Mouse (Mus musculus) liver, embryonic 16.5 days (tissue): Measurements from ENCODE around the gene Ppil1. TPM values are rescaled to one million over a fixed set of nuclear protein-coding genes. Genes with fewer than 3 reads are reported as not detected.

Experiments used
- ATAC-seq: fragments of 200-750 bp; cut with Nextera tagmentation; 2 replicates; pipeline ENCODE4 v1.8.0; 2017; ENCODE audit warnings: low read depth, mild to moderate bottlenecking, moderate number of reproducible peaks, moderate library complexity
- H3K27ac ChIP-seq: fragments of 300-500 bp; sonication (generic); 2 replicates; pipeline ENCODE4 v1.5.1; 2014; ENCODE audit warnings: mild to moderate bottlenecking, low read length
- H3K27me3 ChIP-seq: fragments of 300-500 bp; sonication (generic); 2 replicates; pipeline ENCODE4 v1.6.1; 2014; ENCODE audit warnings: low read depth, low read length, mixed read lengths; ENCODE audit not compliant: control insufficient read depth, insufficient read depth
- H3K36me3 ChIP-seq: fragments of 300-500 bp; sonication (generic); 2 replicates; pipeline ENCODE4 v1.6.1; 2014; ENCODE audit warnings: mild to moderate bottlenecking; ENCODE audit not compliant: control insufficient read depth, insufficient read depth
- H3K4me1 ChIP-seq: fragments of 300-500 bp; sonication (generic); 2 replicates; pipeline ENCODE4 v1.6.1; 2014; ENCODE audit warnings: low read depth, low read length, mixed read lengths; ENCODE audit not compliant: control insufficient read depth
- H3K4me2 ChIP-seq: fragments of 300-500 bp; sonication (generic); 2 replicates; pipeline ENCODE4 v1.6.1; 2014; ENCODE audit warnings: low read depth, low read length, mixed read lengths
- H3K4me3 ChIP-seq: fragments of 300-500 bp; sonication (generic); 2 replicates; pipeline ENCODE4 v1.5.1; 2014; ENCODE audit warnings: low read depth, mild to moderate bottlenecking, low read length
- H3K9ac ChIP-seq: fragments of 300-500 bp; sonication (generic); 2 replicates; pipeline ENCODE4 v1.6.1; 2014; ENCODE audit warnings: low read depth, low read length
- H3K9me3 ChIP-seq: fragments of 300-500 bp; sonication (generic); replicated peaks from 2 replicates; pipeline ENCODE4 v1.6.1; 2016; ENCODE audit warnings: low read length; ENCODE audit not compliant: control insufficient read depth
- WGBS: fragments of 180-500 bp; shearing (Covaris S2); extraction: QIAGEN DNeasy Blood & Tissue Kit; methylation state at CpG from one replicate; pipeline ENCODE4 v1.1.7; 2014; ENCODE audit not compliant: insufficient replicate concordance; 5-methylcytosine and 5-hydroxymethylcytosine counted together
- polyA plus RNA-seq: library from polyadenylated mRNA; unstranded; fragments of >200 nt; fragmentation: Nextera tagmentation; extraction: Ambion mirVana; gene quantifications from 2 replicates; pipeline ENCODE4 v1.2.1, GENCODE M21; 2015

The Ppil1 gene
- polyA plus RNA-seq, 1 experiment from 2014 or later = 70.1 TPM

DNA sequence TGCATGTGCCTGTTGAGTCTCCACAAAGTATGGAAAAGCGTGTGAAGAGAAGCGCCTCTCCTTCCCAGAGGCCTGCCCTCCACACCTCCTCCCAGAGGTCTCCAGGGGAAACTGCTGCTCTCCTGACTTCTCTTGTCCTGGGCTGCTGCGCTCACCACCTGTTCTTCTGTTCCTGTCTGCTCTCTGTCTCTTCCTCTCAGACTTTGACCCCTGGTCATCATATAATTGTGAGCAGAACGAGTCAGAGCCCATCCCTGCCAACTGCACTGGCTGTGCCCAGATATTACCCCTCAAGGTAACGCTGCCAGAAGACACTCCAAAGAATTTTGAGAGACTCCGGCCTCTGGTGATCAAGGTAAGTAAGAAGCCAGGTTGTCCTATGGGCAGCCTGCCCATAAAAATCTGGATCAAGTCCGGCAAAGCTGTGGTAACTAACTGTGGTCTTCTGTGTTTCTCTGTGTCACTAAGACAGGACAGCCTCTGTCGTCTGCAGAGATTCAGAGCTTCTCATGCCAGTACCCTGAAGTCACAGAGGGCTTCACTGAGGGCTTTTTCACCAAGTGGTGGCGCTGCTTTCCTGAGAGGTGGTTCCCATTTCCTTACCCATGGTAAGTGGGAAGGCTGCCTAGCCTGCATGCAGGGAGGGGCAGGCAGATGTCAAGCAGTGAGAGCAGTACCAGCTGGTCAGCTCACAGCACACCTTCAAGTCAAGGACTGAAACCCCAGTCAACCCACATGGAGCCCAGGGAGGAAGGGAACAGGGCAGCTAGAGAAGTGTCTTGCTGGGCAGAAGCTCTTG is 30.0 kb upstream of the Ppil1 start:
- no peaks in the 10 kb centered on the region; the same call in 1 of the 2 replicates for H3K4me1 ChIP-seq
- 71% methylated on average over 9 of the region's 9 CpGs for WGBS
- H3K27ac ChIP-seq = no peak overlapping the region
- no peak overlapping the region for H3K4me2 ChIP-seq
- peaks cover 4% of the 10 kb centered on the region; the same call in 1 of the 2 replicates for H3K36me3 ChIP-seq
- ATAC-seq = no peak
- H3K27me3 ChIP-seq = no peaks in the 10 kb centered on the region
- H3K9ac ChIP-seq = no peak overlapping the region
- no peak overlapping the region for H3K4me3 ChIP-seq
- H3K9me3 ChIP-seq = no peaks in the 10 kb centered on the region

DNA sequence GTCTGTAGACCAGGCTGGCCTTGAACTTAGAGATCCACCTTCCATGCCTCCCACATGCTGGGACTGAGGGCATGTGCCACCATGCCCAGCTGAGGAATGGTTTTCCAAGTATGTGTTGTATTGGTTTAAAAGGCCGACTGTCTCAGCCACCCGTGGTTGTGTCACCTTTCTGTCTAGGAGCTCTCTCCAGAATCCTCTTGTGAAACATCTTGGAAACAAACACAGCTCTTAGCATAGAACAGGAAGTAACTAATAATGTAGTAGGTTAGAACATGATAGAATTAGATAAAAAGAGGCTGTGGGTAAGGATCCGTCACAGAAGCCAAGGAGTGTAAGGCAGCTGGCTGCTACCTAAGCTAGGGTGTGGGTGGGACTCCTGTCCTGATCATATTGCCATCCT is 29.0 kb upstream of the Ppil1 start:
- Histone ChIP-seq H3K4me1 (no peaks in the 10 kb centered on the region; the same call in 1 of the 2 replicates), H3K4me2 (no peak overlapping the region), H3K36me3 (no peaks in the 10 kb centered on the region; the same call in 1 of the 2 replicates), H3K4me3 (no peak overlapping the region), H3K9me3 (no peaks in the 10 kb centered on the region), H3K27ac (no peak overlapping the region), H3K9ac (no peak overlapping the region), H3K27me3 (no peaks in the 10 kb centered on the region)
- ATAC-seq = no peak
- 53% methylated on average over 3 of the region's 3 CpGs for WGBS

- Histone ChIP-seq H3K36me3 (no peaks in the 10 kb centered on the region; the same call in 1 of the 2 replicates), H3K27me3 (no peaks in the 10 kb centered on the region), H3K4me3 (no peak overlapping the region), H3K27ac (no peak overlapping the region), H3K4me2 (no peak overlapping the region), H3K9me3 (no peaks in the 10 kb centered on the region), H3K9ac (no peak overlapping the region), H3K4me1 (no peaks in the 10 kb centered on the region)
- no peak for ATAC-seq
- 75% methylated on average over 7 of the region's 7 CpGs for WGBS
Measured at GRCm38 (mm10) chr17:29291793-29292192, 27.8 kb upstream of the Ppil1 start.

DNA sequence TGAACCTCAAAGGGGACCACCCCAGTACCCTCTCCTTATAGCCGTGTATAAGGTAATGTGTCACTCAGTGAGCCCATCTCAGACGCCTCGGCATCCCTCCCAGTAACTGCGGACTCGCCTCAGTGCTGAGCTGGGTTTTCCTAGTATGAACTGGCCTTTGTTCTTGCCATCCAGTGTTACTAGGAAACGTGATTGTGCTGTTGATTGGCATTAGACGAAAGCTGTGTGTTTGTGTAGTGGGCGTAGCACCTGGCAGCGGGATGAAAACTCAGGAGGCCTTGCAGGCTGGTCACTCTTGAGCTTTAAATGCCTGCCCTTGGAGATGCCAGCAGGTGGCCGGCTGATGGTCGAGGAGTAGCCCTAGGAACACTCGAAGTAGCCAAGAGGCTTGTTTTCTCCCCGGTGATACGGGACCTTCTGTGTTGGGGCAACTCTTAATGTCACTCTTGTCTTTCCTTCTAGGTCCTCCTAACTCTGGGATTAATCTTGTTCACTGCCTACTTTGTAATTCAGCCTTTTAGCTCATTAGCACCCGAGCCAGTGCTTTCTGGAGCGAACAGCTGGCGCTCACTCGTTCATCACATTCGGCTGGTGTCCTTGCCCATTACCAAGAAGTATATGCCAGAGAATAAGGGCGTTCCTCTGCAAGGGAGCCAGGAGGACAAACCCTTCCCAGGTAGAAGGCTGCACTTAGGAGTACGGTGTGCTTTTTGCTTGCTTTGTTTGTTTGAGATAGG is 18.4 kb upstream of the Ppil1 start:
- Histone ChIP-seq H3K9ac (no peak overlapping the region), H3K4me3 (no peak overlapping the region), H3K9me3 (no peaks in the 10 kb centered on the region), H3K27me3 (no peaks in the 10 kb centered on the region), H3K36me3 (peaks cover 14% of the 10 kb centered on the region), H3K27ac (no peak overlapping the region), H3K4me1 (no peaks in the 10 kb centered on the region), H3K4me2 (no peak overlapping the region)
- no peak for ATAC-seq
- WGBS = 80% methylated on average over 21 of the region's 21 CpGs

GRCm38 (mm10) chr17:29281541-29281940 is 17.6 kb upstream of the Ppil1 start:
- H3K27me3 ChIP-seq = no peaks in the 10 kb centered on the region
- no peak overlapping the region for H3K4me2 ChIP-seq
- H3K4me3 ChIP-seq = no peak overlapping the region
- peaks cover 14% of the 10 kb centered on the region for H3K36me3 ChIP-seq
- H3K27ac ChIP-seq = no peak overlapping the region
- no peak overlapping the region for H3K9ac ChIP-seq
- H3K4me1 ChIP-seq = no peaks in the 10 kb centered on the region
- no peaks in the 10 kb centered on the region for H3K9me3 ChIP-seq
- ATAC-seq = no peak
- 69% methylated on average over 5 of the region's 5 CpGs for WGBS

DNA sequence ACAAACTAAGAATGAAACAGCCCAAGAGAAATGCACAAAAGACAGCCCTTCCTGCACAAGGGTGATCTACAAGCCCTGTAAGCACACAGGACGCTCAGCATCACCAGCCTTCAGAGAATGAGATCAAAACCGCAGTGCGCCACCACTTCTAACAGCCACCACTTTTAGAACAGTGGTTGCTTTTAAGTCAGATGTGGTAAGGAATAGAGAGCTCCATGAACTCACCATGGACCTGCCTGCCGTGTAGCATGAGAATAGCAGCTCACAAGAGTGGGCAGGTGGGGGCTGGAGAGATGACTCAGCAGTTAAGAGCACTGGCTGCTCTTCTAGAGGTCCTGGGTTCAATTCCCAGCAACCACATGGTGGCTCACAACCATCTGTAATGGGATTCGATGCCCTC is 16.4 kb upstream of the Ppil1 start:
- ATAC-seq = no peak
- Histone ChIP-seq H3K4me1 (no peaks in the 10 kb centered on the region), H3K27ac (no peak overlapping the region), H3K4me2 (no peak overlapping the region), H3K4me3 (no peak overlapping the region), H3K9ac (no peak overlapping the region), H3K9me3 (no peaks in the 10 kb centered on the region), H3K36me3 (peaks cover 11% of the 10 kb centered on the region), H3K27me3 (no peaks in the 10 kb centered on the region)
- WGBS = 70% methylated on average over 5 of the region's 5 CpGs

- Histone ChIP-seq H3K4me1 (peaks cover 17% of the 10 kb centered on the region), H3K9me3 (no peaks in the 10 kb centered on the region), H3K4me3 (peak overlapping the region; percentile 26; the same call in 1 of the 2 replicates), H3K4me2 (no peak overlapping the region), H3K9ac (no peak overlapping the region), H3K27ac (peak overlapping the region; percentile 12; the same call in 1 of the 2 replicates), H3K36me3 (no peaks in the 10 kb centered on the region), H3K27me3 (no peaks in the 10 kb centered on the region)
- ATAC-seq = peak; percentile 75
- WGBS = 72% methylated on average over 11 of the region's 11 CpGs
Measured at GRCm38 (mm10) chr17:29273889-29274288, 9.9 kb upstream of the Ppil1 start.

DNA sequence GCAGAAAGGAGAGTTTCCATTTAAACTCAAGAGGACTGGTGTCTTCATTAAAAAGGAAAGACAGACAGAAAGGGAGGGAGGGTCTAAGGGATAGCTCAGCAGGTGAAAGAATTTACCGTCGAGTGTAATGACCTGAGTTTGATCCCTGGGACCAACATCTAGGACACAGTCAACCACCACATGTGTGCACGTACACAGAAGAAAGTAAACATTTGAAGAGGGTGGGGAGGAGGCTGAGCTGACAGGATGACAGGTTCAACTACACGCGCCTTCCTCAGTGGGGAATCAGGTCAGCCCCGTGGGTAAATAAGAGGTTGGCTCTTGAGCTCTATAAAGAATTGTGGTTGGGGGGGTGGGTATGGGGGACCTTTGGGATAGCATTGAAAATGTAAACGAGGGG is 9.2 kb upstream of the Ppil1 start:
- ATAC-seq = peak; percentile 58
- Histone ChIP-seq H3K4me1 (peaks cover 19% of the 10 kb centered on the region), H3K9me3 (no peaks in the 10 kb centered on the region), H3K27ac (peak overlapping the region; percentile 72; the same call in 1 of the 2 replicates), H3K9ac (no peak overlapping the region), H3K4me3 (no peak overlapping the region), H3K36me3 (no peaks in the 10 kb centered on the region), H3K4me2 (no peak overlapping the region), H3K27me3 (no peaks in the 10 kb centered on the region)
- WGBS = 68% methylated on average over 7 of the region's 7 CpGs
